Mouse (Mus musculus) forebrain, embryonic 14.5 days (tissue): ENCODE data around the gene Gstt4. TPM values are rescaled to one million over a fixed set of nuclear protein-coding genes. Genes with fewer than 3 reads are reported as not detected.

Experiments used
- ATAC-seq: fragments of 200-750 bp; cut with Nextera tagmentation; 2 replicates; pipeline ENCODE4 v1.8.0; 2017; ENCODE audit warnings: mild to moderate bottlenecking, moderate library complexity
- DNase-seq: peaks from one replicate; pipeline ENCODE4 v3.0.0-alpha.2; 2015; ENCODE audit warnings: low spot score
- H3K27ac ChIP-seq: fragments of 300-500 bp; sonication (generic); 2 replicates; pipeline ENCODE4 v1.5.1; 2014; ENCODE audit warnings: low read depth, mild to moderate bottlenecking, control low read depth, low read length, moderate library complexity
- H3K27me3 ChIP-seq: fragments of 300-500 bp; sonication (generic); replicated peaks from 2 replicates; pipeline ENCODE4 v1.6.1; 2014; ENCODE audit warnings: low read length, control low read depth, mixed read lengths; ENCODE audit not compliant: control insufficient read depth, insufficient read depth
- H3K36me3 ChIP-seq: fragments of 300-500 bp; sonication (generic); 2 replicates; pipeline ENCODE4 v1.6.1; 2014; ENCODE audit warnings: low read length, control low read depth; ENCODE audit not compliant: control insufficient read depth, insufficient read depth
- H3K4me1 ChIP-seq: fragments of 300-500 bp; sonication (generic); 2 replicates; pipeline ENCODE4 v1.6.1; 2014; ENCODE audit warnings: antibody characterized with exemption, low read length, control low read depth; ENCODE audit not compliant: control insufficient read depth, insufficient read depth
- H3K4me2 ChIP-seq: fragments of 300-500 bp; sonication (generic); 2 replicates; pipeline ENCODE4 v1.6.1; 2014; ENCODE audit warnings: mild to moderate bottlenecking, control low read depth, low read length
- H3K4me3 ChIP-seq: fragments of 300-500 bp; sonication (generic); 2 replicates; pipeline ENCODE4 v1.5.1; 2014; ENCODE audit warnings: low read depth, low read length, control low read depth
- H3K9ac ChIP-seq: fragments of 300-500 bp; sonication (generic); 2 replicates; pipeline ENCODE4 v1.6.1; 2014; ENCODE audit warnings: mild to moderate bottlenecking, low read length, control low read depth, moderate library complexity
- H3K9me3 ChIP-seq: fragments of 300-500 bp; sonication (generic); replicated peaks from 2 replicates; pipeline ENCODE4 v1.6.1; 2016; ENCODE audit warnings: low read length, control low read depth, mixed read lengths; ENCODE audit not compliant: control insufficient read depth
- WGBS: fragments of 180-500 bp; shearing (Covaris S2); extraction: QIAGEN DNeasy Blood & Tissue Kit; methylation state at CpG from one replicate; pipeline ENCODE4 v1.1.7; 2014; 5-methylcytosine and 5-hydroxymethylcytosine counted together
- polyA plus RNA-seq: library from polyadenylated mRNA; unstranded; fragments of >200 nt; fragmentation: Nextera tagmentation; extraction: Ambion mirVana; gene quantifications from 2 replicates; pipeline ENCODE4 v1.2.1, GENCODE M21; 2014

Gene Gstt4
- polyA plus RNA-seq, 1 experiment from 2014 or later, result not detected

GRCm38 (mm10) chr10:75855416-75855981, 33.2 kb upstream of the Gstt4 start:
- Histone ChIP-seq H3K9me3 (no peaks in the 10 kb centered on the region), H3K27ac (no peak overlapping the region), H3K9ac (no peak overlapping the region), H3K4me3 (no peak overlapping the region), H3K36me3 (peaks cover 16% of the 10 kb centered on the region), H3K4me1 (peaks cover 11% of the 10 kb centered on the region), H3K4me2 (no peak overlapping the region), H3K27me3 (no peaks in the 10 kb centered on the region)
- ATAC-seq, result no peak
- no peak for DNase-seq
- 91% methylated on average over 15 of the region's 15 CpGs for WGBS

GRCm38 (mm10) chr10:75854791-75855190, 32.4 kb upstream of the Gstt4 start:
- Histone ChIP-seq H3K36me3 (peaks cover 16% of the 10 kb centered on the region), H3K9me3 (no peaks in the 10 kb centered on the region), H3K4me3 (no peak overlapping the region), H3K27ac (no peak overlapping the region), H3K4me2 (no peak overlapping the region), H3K27me3 (no peaks in the 10 kb centered on the region), H3K4me1 (peaks cover 9% of the 10 kb centered on the region), H3K9ac (no peak overlapping the region)
- WGBS, result 79% methylated on average over 6 of the region's 6 CpGs
- no peak for ATAC-seq
- DNase-seq, result no peak

GRCm38 (mm10) chr10:75854096-75854495, 31.8 kb upstream of the Gstt4 start:
- 51% methylated on average over 5 of the region's 5 CpGs for WGBS
- Histone ChIP-seq H3K4me1 (peaks cover 9% of the 10 kb centered on the region), H3K36me3 (peaks cover 16% of the 10 kb centered on the region), H3K9ac (no peak overlapping the region), H3K27ac (no peak overlapping the region; the same call in 1 of the 2 replicates), H3K4me3 (no peak overlapping the region), H3K4me2 (no peak overlapping the region), H3K27me3 (no peaks in the 10 kb centered on the region), H3K9me3 (no peaks in the 10 kb centered on the region)
- DNase-seq (no peak), ATAC-seq (0 out of 2 replicates have a peak, but pooled peaks have one; percentile 9)

GRCm38 (mm10) chr10:75853452-75853851, 31.1 kb upstream of the Gstt4 start:
- WGBS, result 25% methylated on average over 10 of the region's 10 CpGs
- no peaks in the 10 kb centered on the region for H3K9me3 ChIP-seq

GRCm38 (mm10) chr10:75852539-75853125, 30.3 kb upstream of the Gstt4 start:
- no peaks in the 10 kb centered on the region for H3K4me1 ChIP-seq
- ATAC-seq (no peak), DNase-seq (no peak)
- no peak overlapping the region for H3K4me3 ChIP-seq
- no peaks in the 10 kb centered on the region for H3K27me3 ChIP-seq
- H3K9ac ChIP-seq, result no peak overlapping the region
- WGBS, result 94% methylated on average over 12 of the region's 12 CpGs
- H3K9me3 ChIP-seq, result no peaks in the 10 kb centered on the region
- no peak overlapping the region for H3K4me2 ChIP-seq
- peaks cover 9% of the 10 kb centered on the region for H3K36me3 ChIP-seq
- H3K27ac ChIP-seq, result no peak overlapping the region

More at GRCm38 (mm10) chr10:75853452-75853851, 31.1 kb upstream of the Gstt4 start:
- DNase-seq, result peak; percentile 87
- no peaks in the 10 kb centered on the region for H3K27me3 ChIP-seq
- H3K9ac ChIP-seq, result no peak overlapping the region
- H3K36me3 ChIP-seq, result peaks cover 16% of the 10 kb centered on the region
- H3K4me3 ChIP-seq, result no peak overlapping the region
- H3K4me2 ChIP-seq, result no peak overlapping the region
- H3K27ac ChIP-seq, result no peak overlapping the region
- peaks cover 4% of the 10 kb centered on the region for H3K4me1 ChIP-seq
- ATAC-seq, result peak; percentile 67

GRCm38 (mm10) chr10:75851681-75852080, 29.3 kb upstream of the Gstt4 start:
- no peak overlapping the region for H3K4me3 ChIP-seq
- ATAC-seq, result no peak
- no peaks in the 10 kb centered on the region for H3K27me3 ChIP-seq
- no peaks in the 10 kb centered on the region for H3K36me3 ChIP-seq
- H3K4me2 ChIP-seq, result no peak overlapping the region
- 40% methylated on average over 3 of the region's 3 CpGs for WGBS
- no peaks in the 10 kb centered on the region for H3K4me1 ChIP-seq
- H3K9me3 ChIP-seq, result no peaks in the 10 kb centered on the region
- no peak overlapping the region for H3K27ac ChIP-seq
- DNase-seq, result no peak
- no peak overlapping the region for H3K9ac ChIP-seq

- no peak for ATAC-seq
- Histone ChIP-seq H3K4me1 (no peaks in the 10 kb centered on the region), H3K4me2 (no peak overlapping the region)
Observed at GRCm38 (mm10) chr10:75851076-75851475, 28.7 kb upstream of the Gstt4 start.

GRCm38 (mm10) chr10:75848382-75848781, 26.0 kb upstream of the Gstt4 start:
- no peak overlapping the region for H3K4me3 ChIP-seq
- no peak overlapping the region for H3K4me2 ChIP-seq
- no peaks in the 10 kb centered on the region for H3K27me3 ChIP-seq
- ATAC-seq, result no peak
- 38% methylated on average over 3 of the region's 3 CpGs for WGBS
- no peak for DNase-seq
- no peak overlapping the region for H3K9ac ChIP-seq
- H3K27ac ChIP-seq, result no peak overlapping the region
- H3K36me3 ChIP-seq, result no peaks in the 10 kb centered on the region
- no peaks in the 10 kb centered on the region for H3K9me3 ChIP-seq
- no peaks in the 10 kb centered on the region for H3K4me1 ChIP-seq

More at GRCm38 (mm10) chr10:75851076-75851475, 28.7 kb upstream of the Gstt4 start:
- H3K36me3 ChIP-seq, result no peaks in the 10 kb centered on the region
- H3K27ac ChIP-seq, result no peak overlapping the region
- no peak for DNase-seq
- WGBS, result 14% methylated on average over 6 of the region's 6 CpGs
- H3K4me3 ChIP-seq, result no peak overlapping the region
- H3K27me3 ChIP-seq, result no peaks in the 10 kb centered on the region
- no peak overlapping the region for H3K9ac ChIP-seq
- no peaks in the 10 kb centered on the region for H3K9me3 ChIP-seq

- no peak for ATAC-seq
- Histone ChIP-seq H3K4me3 (no peak overlapping the region), H3K9ac (no peak overlapping the region), H3K4me1 (no peaks in the 10 kb centered on the region), H3K36me3 (no peaks in the 10 kb centered on the region), H3K4me2 (no peak overlapping the region), H3K27ac (no peak overlapping the region), H3K27me3 (no peaks in the 10 kb centered on the region), H3K9me3 (no peaks in the 10 kb centered on the region)
- DNase-seq, result no peak
- 85% methylated on average over 6 of the region's 6 CpGs for WGBS
Observed at GRCm38 (mm10) chr10:75845306-75845930, 23.1 kb upstream of the Gstt4 start.
